Mouse (Mus musculus): ENCODE results near the gene Slc9a3r2. TPM values are rescaled to one million over a fixed set of nuclear protein-coding genes. Genes with fewer than 3 reads are reported as not detected.

Gene Slc9a3r2
- 3.0 and 3.3 TPM in 2 replicates for total RNA-seq (2023)

DNA sequence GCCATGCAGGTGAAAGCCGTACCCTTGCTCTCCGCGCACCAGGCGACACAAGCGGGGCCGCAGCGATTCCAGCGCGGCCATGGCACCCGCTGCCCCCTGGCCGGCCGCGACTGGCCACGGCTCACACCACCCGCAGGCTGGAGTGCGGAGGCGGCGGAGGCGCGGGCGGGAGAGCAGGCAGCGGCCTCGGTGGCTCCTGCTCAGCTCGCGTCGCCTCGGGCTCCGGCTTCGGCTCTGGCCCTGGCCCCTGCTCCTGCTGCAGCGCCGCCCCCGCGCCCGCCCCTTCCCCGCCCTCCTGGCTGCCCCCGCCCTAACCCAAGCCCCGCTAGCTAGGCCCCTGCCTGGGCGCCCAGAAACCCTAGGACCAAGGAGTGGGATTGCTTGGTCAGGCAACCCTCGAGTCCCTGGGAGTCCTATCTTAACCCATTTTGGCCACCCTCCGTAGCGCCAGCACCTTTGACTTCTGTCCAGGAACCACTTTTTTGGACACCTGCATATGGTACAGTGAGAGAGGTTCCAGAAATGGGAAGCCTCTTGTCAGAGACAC, at the start of gene Slc9a3r2:
Gene Slc9a3r2, minus strand, starts transcription at position 258 of the 547 bp plus-strand sequence.

GRCm38 (mm10) chr17:24696011-24696697, 46.0 kb upstream of the Slc9a3r2 start, which contains the start of the genes Gfer and Noxo1:
Gene Gfer (minus strand): TSS chr17:24696156.
Gene Noxo1 (plus strand): TSS chr17:24696234.

GRCm38 (mm10) chr17:24689251-24690081, 39.3 kb upstream of the Slc9a3r2 start, which contains the start of gene Syngr3:
Gene Syngr3 (minus strand): TSS chr17:24689955.

DNA sequence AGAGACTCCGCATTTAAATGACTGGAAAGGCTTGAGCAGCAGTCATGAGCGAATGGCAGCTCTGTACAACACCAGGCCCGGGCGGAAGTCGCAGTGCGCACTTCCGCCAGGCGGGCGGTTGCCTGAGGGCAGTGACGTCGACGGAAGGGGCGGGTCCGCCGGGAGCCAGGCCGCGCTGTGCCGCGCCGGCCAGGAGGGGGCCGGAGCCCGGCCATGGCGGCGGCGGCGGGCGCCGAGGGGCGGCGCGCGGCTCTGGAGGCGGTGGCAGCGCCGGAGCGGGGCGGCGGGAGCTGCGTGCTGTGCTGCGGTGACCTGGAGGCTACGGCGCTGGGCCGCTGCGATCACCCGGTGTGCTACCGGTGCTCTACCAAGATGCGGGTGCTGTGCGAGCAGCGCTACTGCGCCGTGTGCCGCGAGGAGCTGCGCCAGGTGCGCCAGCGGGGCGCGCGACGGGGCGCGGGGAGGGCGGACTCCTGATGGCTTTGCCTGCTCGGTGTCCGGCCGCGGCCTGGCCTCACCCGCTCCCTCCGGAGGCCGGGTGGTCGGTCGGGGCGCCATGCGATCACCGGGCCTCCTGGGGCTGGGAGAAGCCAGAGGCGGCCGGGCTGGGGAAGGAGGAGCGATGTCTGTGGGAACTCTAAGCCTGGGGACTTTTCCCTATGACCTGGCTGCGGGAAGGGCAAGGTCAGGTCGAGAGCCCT, 19.6 kb upstream of the Slc9a3r2 start, which contains the start of gene Zfp598:
Gene Zfp598, plus strand, starts transcription at position 143 of the 701 bp plus-strand sequence.

DNA sequence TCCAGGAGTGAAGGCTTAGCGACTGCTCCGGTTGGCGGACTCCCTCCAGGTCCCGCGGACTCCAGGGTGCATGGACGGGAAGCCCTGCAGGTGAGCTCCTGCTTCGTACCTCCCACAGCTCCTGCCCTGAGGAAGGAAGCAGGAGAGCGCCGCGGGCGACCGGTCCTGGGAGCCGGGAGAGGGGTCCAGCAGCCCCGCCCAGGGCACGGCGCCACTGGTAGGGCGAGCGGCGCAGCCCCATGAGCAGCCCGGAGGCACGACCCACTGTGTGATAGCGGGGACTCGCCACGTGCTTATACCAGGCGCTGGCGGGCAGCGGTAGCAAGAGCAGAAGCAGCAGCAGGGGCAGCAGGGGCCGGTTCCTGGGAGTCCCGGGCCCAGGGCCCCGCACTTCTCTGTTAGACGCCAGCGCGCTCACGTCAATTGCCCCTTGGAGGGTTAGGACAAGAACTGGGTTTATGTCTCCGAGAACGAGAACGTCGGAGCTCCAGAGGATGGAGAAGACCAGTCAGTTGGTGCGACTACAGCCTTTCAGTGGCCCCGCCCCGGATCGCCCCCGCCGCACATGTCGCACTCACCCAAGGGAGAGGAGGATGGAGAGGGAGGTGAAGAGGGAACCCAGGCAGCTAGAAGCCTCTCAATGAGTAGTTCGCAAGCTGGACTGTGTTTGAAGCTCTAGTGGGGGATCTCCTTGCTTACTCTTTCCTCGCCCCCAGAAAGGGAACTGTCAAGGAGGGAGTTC, 8.1 kb upstream of the Slc9a3r2 start, which contains the start of gene Npw:
Gene Npw, minus strand, starts transcription at position 441 of the 742 bp plus-strand sequence.

DNA sequence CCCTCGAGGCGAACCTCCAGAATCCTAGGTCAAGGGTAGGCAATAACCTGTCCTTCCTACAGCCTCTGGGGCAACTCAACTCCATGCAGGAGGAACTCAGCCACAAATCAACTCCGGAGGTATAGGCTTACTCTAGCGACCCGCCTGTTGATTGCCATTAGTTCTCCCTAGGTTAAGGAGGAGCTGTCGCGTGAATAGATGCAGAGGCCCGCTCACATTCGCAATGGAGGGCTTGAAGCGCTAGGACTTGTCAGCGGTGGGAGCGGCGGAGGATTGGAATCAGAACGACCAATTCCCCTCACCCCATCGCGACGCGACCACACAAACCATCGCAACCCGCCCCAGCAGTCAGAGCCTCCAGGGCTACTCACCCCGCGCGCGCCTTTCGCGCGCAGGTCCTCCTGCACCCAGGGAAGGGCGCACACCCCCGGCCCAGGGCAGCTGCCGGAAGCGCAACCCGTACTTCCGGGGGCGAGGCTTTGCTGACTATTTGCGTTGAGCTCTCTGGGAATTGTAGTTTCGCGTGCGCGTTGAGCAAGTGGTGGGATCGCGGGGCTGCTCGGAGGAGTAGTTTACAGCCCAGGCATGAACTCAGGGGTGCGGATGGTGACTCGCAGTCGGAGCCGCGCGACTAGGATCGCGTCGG, 17.8 kb downstream of the Slc9a3r2 start, which contains the start of the genes Tsc2 and Nthl1:
Gene Tsc2, minus strand, starts transcription at position 464 of the 646 bp plus-strand sequence.
Gene Nthl1, plus strand, starts transcription at position 514 of the 646 bp plus-strand sequence.

Other genes with a start within 250 kb of the Slc9a3r2 start
- gene Rnps1, start 235.8 kb downstream of the Slc9a3r2 start, total RNA-seq (2023) = 61.1 and 89.8 TPM in 2 replicates
- gene Eci1, start 223.7 kb downstream of the Slc9a3r2 start, total RNA-seq (2023) = 9.7 and 10.9 TPM in 2 replicates
- gene Dnase1l2, start 207.2 kb downstream of the Slc9a3r2 start, total RNA-seq (2023) = 1.7 and 2.2 TPM in 2 replicates
- 40.1 and 46.7 TPM in 2 replicates for gene E4f1, start 180.0 kb downstream of the Slc9a3r2 start, total RNA-seq (2023)
- gene Pgp, start 179.9 kb downstream of the Slc9a3r2 start, total RNA-seq (2023) = 21.5 and 26.4 TPM in 2 replicates
- gene Bricd5, start 176.4 kb downstream of the Slc9a3r2 start, total RNA-seq (2023) = 0.98 TPM in 1 of 2 replicates, not detected in the other
- 35.2 and 41.1 TPM in 2 replicates for gene Mlst8, start 171.2 kb downstream of the Slc9a3r2 start, total RNA-seq (2023)
- not detected in 2 replicates for gene Caskin1, start 161.7 kb downstream of the Slc9a3r2 start, total RNA-seq (2023)
- gene Traf7, start 122.4 kb downstream of the Slc9a3r2 start, total RNA-seq (2023) = 123 and 145 TPM in 2 replicates
- gene Rab26, start 116.1 kb downstream of the Slc9a3r2 start, total RNA-seq (2023) = 0.38 TPM in 1 of 2 replicates, not detected in the other
- 15.6 and 23.9 TPM in 2 replicates for gene Pkd1, start 100.5 kb downstream of the Slc9a3r2 start, total RNA-seq (2023)
- gene Tsc2, start 17.7 kb downstream of the Slc9a3r2 start, total RNA-seq (2023) = 41.1 and 43.3 TPM in 2 replicates
- 0.88 and 1.5 TPM in 2 replicates for gene Nthl1, start 17.6 kb downstream of the Slc9a3r2 start, total RNA-seq (2023)
- not detected in 2 replicates for gene Npw, start 8.1 kb upstream of the Slc9a3r2 start, total RNA-seq (2023)
- 21.0 and 25.1 TPM in 2 replicates for gene Zfp598, start 19.4 kb upstream of the Slc9a3r2 start, total RNA-seq (2023)
- not detected in 2 replicates for gene Syngr3, start 39.6 kb upstream of the Slc9a3r2 start, total RNA-seq (2023)
- 3.9 and 4.5 TPM in 2 replicates for gene Gfer, start 45.8 kb upstream of the Slc9a3r2 start, total RNA-seq (2023)
- gene Noxo1, start 45.9 kb upstream of the Slc9a3r2 start, total RNA-seq (2023) = 0.57 and 1.5 TPM in 2 replicates
- 9.5 and 12.4 TPM in 2 replicates for gene Tbl3, start 57.3 kb upstream of the Slc9a3r2 start, total RNA-seq (2023)
- not detected in 2 replicates for gene Rnf151, start 67.7 kb upstream of the Slc9a3r2 start, total RNA-seq (2023)
- gene Rps2, start 67.8 kb upstream of the Slc9a3r2 start, total RNA-seq (2023) = 399 and 442 TPM in 2 replicates
- gene Ndufb10, start 74.2 kb upstream of the Slc9a3r2 start, total RNA-seq (2023) = 61.5 and 73.8 TPM in 2 replicates
- gene Rpl3l, start 77.5 kb upstream of the Slc9a3r2 start, total RNA-seq (2023) = 1.9 and 2.1 TPM in 2 replicates
- gene Msrb1, start 86.3 kb upstream of the Slc9a3r2 start, total RNA-seq (2023) = 1,300 and 1,322 TPM in 2 replicates
- gene Hs3st6, start 102.7 kb upstream of the Slc9a3r2 start, total RNA-seq (2023) = 0.51 and 0.70 TPM in 2 replicates
- not detected in 2 replicates for gene Meiob, start 154.0 kb upstream of the Slc9a3r2 start, total RNA-seq (2023)
- gene Hagh, start 189.8 kb upstream of the Slc9a3r2 start, total RNA-seq (2023) = 34.8 and 35.3 TPM in 2 replicates
- 1.5 and 2.2 TPM in 2 replicates for gene Fahd1, start 200.0 kb upstream of the Slc9a3r2 start, total RNA-seq (2023)
- gene Igfals, start 215.7 kb upstream of the Slc9a3r2 start, total RNA-seq (2023) = 0.32 and 0.36 TPM in 2 replicates
- gene Nubp2, start 236.0 kb upstream of the Slc9a3r2 start, total RNA-seq (2023) = 51.2 and 59.0 TPM in 2 replicates
- gene Spsb3, start 236.3 kb upstream of the Slc9a3r2 start, total RNA-seq (2023) = 25.3 and 35.4 TPM in 2 replicates
- gene Eme2, start 244.8 kb upstream of the Slc9a3r2 start, total RNA-seq (2023) = 10.1 and 11.6 TPM in 2 replicates
- 12.9 and 15.4 TPM in 2 replicates for gene Mrps34, start 244.8 kb upstream of the Slc9a3r2 start, total RNA-seq (2023)
- gene Nme3, start 246.2 kb upstream of the Slc9a3r2 start, total RNA-seq (2023) = 15.7 and 16.5 TPM in 2 replicates